Mouse (Mus musculus): ENCODE data around the gene Armh3. TPM values are rescaled to one million over a fixed set of nuclear protein-coding genes. Genes with fewer than 3 reads are reported as not detected.

Armh3 gene
- polyA plus RNA-seq, 1 experiment: 5.7 TPM

DNA sequence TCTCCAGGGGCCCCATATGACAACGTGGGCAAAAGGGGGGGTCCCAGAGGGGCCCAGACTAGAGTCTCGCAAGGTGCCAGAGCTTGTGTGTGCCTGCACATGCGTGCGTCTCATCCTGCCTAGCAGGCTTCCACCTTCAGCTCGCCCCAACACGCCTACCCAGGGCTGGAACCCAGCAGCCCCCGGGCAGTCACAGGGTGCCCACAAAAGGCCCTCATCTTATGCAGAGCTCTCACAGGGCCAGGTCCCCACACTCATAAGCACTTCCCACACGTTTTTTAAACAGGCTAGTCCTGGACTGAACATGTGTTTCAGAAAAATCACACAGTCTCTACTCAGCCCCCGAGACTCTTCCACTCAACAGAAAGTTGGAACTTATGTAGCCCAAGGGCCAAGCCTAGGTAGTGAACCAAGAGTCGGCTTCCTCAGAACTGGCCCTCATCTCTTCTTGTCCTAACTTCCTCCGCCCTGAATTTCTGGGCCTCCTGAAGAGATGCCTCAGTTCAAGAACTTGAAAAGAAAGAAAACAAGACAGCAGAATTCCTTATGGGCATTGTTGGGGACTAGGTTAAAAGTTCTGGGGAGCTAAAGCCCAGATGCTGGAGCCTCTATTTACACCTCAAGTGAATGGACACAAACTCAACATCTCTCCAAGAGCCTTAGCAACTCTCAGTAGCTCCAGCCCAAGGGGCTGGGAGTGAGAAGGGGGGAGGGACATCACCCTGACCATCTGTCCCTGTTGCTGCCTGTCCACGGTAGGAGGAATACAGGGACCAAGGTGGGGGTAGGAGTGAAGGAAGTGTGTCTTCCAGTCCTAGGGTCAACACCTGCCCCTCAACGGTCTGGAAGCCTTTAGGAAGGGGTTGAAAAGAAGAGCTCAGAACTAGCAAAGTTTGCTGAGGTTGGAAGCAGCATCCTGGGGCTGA lies 39.9 kb upstream of the Armh3 start:
- no peak overlapping the region; the same call in 1 of the 2 replicates for H3K27ac ChIP-seq (ENCODE audit: control insufficient read depth, insufficient read depth, low read depth, low read length)
- H3K36me3 ChIP-seq (ENCODE audit: control insufficient read depth, insufficient read depth, low read length): no peaks in the 10 kb centered on the region
- TF ChIP-seq CTCF (IDR thresholded peaks at IDR 0.05; ENCODE audit: control insufficient read depth, insufficient read depth, insufficient replicate concordance, low read depth, low read length): no peak
- no peak for TF ChIP-seq POLR2A (IDR thresholded peaks at IDR 0.05; ENCODE audit: control insufficient read depth, low read depth, low read length)
- H3K27me3 ChIP-seq (ENCODE audit: control insufficient read depth, insufficient read depth, low read length): no peaks in the 10 kb centered on the region
- H3K4me3 ChIP-seq (ENCODE audit: control insufficient read depth, low read depth, low read length): no peak overlapping the region; the same call in 1 of the 2 replicates
- H3K4me1 ChIP-seq (ENCODE audit: control insufficient read depth, insufficient read depth, low read length): peaks cover 14% of the 10 kb centered on the region

DNA sequence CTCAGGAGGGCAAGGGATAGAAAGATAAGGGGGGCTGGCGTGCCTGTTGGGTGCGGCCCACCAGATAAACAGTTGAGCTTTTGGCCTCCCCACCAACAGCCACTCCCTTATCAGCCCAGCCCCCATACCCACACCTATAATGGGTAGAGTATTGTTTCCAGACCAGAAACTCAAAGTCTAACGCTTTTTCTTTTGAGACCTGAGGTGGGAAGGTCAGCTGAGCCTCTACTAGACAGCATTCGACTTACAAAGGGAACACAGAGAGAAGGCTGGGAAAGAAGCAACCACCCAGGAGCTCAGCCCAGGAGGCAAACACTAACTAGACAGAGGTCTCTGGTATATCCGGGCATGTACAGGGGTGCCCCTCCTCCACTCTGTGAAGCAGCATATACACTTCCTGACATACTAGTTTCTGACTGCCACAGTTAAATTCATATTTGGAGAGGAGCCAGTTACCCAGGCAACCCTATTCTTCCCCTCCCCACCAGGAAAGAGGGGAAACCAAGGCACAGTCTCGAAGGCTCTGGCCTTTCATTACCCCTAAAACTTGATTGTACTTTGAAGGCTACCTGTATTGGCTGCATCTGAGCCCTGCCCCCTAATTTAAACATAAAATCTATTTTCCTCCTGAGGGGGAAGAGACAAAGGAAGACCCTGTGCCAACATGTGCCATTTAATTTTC lies 39.1 kb upstream of the Armh3 start:
- no peaks in the 10 kb centered on the region for H3K36me3 ChIP-seq (ENCODE audit: control insufficient read depth, insufficient read depth, low read length)
- no peaks in the 10 kb centered on the region for H3K27me3 ChIP-seq (ENCODE audit: control insufficient read depth, insufficient read depth, low read length)
- no peak overlapping the region for H3K27ac ChIP-seq (ENCODE audit: control insufficient read depth, insufficient read depth, low read depth, low read length)
- no peak overlapping the region for H3K4me3 ChIP-seq (ENCODE audit: control insufficient read depth, low read depth, low read length)
- peaks cover 12% of the 10 kb centered on the region for H3K4me1 ChIP-seq (ENCODE audit: control insufficient read depth, insufficient read depth, low read length)
- no peak for TF ChIP-seq CTCF (IDR thresholded peaks at IDR 0.05; ENCODE audit: control insufficient read depth, insufficient read depth, insufficient replicate concordance, low read depth, low read length)
- TF ChIP-seq POLR2A (IDR thresholded peaks at IDR 0.05; ENCODE audit: control insufficient read depth, low read depth, low read length): no peak

DNA sequence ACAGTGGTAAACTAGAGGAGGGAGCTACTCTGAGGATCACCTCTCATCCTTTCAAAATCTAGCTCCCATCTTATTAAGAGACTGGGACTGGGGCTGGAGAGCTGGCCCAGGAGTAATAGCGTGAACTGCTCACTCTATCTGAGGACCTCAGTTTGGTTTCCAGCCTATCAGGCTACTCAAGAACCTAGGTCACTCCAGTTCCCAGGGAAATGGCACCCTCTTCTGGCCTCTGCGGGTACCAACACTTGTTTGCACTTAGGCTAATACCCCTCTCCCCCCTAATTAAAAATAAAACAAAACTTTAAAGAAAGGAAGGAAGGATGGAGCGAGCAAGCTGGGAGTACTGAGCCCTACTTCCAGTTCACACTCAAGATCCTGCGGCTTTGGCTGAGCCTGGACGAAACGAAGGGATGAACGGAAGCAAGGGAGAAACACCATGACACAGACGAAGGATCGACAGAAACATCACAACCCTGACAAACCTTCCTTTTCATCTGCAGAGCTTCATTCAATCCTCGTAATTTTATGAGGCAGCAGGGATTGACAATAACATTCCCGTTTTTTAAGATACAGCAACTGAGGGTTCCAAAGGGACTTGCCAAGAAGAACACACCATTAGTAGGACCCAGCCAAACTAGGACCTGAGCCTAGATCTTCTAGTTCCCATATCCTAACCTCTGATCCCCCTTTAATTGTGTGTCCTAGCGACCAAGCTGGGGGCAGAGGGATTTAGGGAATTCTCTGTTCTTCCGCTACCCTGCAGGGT lies 38.4 kb upstream of the Armh3 start:
- Histone ChIP-seq H3K27ac (ENCODE audit: control insufficient read depth, insufficient read depth, low read depth, low read length) (no peak overlapping the region), H3K36me3 (ENCODE audit: control insufficient read depth, insufficient read depth, low read length) (no peaks in the 10 kb centered on the region), H3K4me1 (ENCODE audit: control insufficient read depth, insufficient read depth, low read length) (peaks cover 12% of the 10 kb centered on the region), H3K4me3 (ENCODE audit: control insufficient read depth, low read depth, low read length) (no peak overlapping the region), H3K27me3 (ENCODE audit: control insufficient read depth, insufficient read depth, low read length) (no peaks in the 10 kb centered on the region)
- TF ChIP-seq CTCF (IDR thresholded peaks at IDR 0.05; ENCODE audit: control insufficient read depth, insufficient read depth, insufficient replicate concordance, low read depth, low read length) (no peak), POLR2A (IDR thresholded peaks at IDR 0.05; ENCODE audit: control insufficient read depth, low read depth, low read length) (no peak)

DNA sequence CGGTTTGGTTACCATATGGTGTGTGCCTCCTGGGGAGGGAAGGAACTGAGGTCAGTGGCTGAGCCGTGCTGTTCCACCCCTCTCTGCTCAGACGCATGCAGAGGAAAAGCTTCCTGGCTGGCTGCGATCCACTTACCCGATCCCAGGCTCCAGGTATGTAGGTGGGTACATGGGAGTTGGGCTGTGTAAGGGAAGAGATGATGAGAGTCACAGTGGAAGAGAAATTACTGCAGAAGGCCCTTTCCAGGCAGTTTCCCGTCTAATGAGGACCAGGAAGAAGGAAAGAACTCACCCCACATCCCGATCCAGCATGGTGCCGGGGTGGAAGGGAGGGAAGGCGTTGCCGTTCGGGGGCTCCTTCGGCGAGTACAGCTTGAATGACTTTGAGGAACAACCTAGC lies 37.7 kb upstream of the Armh3 start:
- Histone ChIP-seq H3K4me3 (ENCODE audit: control insufficient read depth, low read depth, low read length) (no peak overlapping the region), H3K27me3 (ENCODE audit: control insufficient read depth, insufficient read depth, low read length) (no peaks in the 10 kb centered on the region), H3K4me1 (ENCODE audit: control insufficient read depth, insufficient read depth, low read length) (peaks cover 12% of the 10 kb centered on the region), H3K27ac (ENCODE audit: control insufficient read depth, insufficient read depth, low read depth, low read length) (no peak overlapping the region), H3K36me3 (ENCODE audit: control insufficient read depth, insufficient read depth, low read length) (no peaks in the 10 kb centered on the region)
- TF ChIP-seq POLR2A (IDR thresholded peaks at IDR 0.05; ENCODE audit: control insufficient read depth, low read depth, low read length) (no peak), CTCF (IDR thresholded peaks at IDR 0.05; ENCODE audit: control insufficient read depth, insufficient read depth, insufficient replicate concordance, low read depth, low read length) (no peak)

DNA sequence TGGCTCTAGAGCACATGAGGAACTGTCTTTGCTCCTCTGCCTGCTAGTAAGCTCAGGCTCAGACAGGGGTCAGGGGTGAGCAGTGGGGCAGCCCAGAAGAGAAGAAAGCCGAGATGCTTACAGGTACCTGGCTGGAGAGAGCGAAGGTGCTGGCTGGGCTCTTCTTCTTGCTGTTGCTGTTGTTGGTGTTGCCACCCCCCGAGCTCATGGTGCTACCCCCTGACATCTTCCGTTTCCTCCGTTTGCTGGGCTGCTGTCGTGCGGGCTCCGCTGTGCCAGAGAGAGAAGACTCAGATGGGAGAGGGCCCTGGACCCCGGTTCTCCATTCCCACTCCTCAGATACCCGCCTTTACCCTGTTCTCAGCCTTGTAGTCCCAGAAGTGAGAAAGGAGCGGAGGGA lies 35.6 kb upstream of the Armh3 start:
- H3K4me3 ChIP-seq (ENCODE audit: control insufficient read depth, low read depth, low read length): no peak overlapping the region
- H3K27ac ChIP-seq (ENCODE audit: control insufficient read depth, insufficient read depth, low read depth, low read length): no peak overlapping the region
- H3K36me3 ChIP-seq (ENCODE audit: control insufficient read depth, insufficient read depth, low read length): no peaks in the 10 kb centered on the region
- H3K4me1 ChIP-seq (ENCODE audit: control insufficient read depth, insufficient read depth, low read length): peaks cover 5% of the 10 kb centered on the region; the same call in 1 of the 2 replicates
- TF ChIP-seq POLR2A (IDR thresholded peaks at IDR 0.05; ENCODE audit: control insufficient read depth, low read depth, low read length): no peak
- TF ChIP-seq CTCF (IDR thresholded peaks at IDR 0.05; ENCODE audit: control insufficient read depth, insufficient read depth, insufficient replicate concordance, low read depth, low read length): no peak
- no peaks in the 10 kb centered on the region for H3K27me3 ChIP-seq (ENCODE audit: control insufficient read depth, insufficient read depth, low read length)

DNA sequence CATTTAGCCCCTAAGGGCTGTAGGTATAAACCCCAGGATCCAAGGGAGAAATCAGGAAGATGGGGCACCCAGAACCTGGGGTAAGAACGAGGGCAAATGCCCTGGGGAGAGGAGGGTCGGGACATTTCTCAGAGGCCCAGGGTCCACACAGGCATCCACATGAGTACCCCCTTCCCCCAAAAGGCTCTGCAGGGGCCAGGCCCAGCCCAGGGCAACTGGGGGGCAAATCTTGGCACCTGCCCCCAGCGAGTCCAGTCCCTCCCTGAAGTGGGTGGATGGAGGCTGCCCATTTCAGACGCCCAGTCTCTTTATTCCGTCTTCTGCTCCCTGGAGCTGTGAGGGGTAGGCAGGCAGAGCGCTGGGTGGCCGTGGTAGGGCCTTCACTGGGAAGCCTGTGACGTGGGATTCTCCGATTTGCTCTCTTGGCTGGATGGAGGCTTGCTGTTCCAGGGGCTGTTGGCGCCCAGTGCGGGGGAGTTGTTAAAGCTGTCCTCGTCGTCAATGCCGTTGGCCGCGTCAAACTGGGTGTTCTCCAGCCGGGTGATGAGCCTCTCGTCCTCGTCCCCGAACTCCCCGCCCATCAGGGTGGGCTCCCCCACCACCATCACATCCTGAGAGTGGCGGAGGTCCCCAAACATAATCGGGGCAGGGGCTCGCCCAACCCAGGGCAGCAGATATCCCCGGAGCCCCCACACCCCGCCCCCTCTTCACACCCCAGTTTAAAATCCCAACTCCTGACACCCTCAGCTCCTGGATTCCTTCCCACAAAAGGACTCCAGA lies 34.6 kb upstream of the Armh3 start:
- no peak overlapping the region for H3K4me3 ChIP-seq (ENCODE audit: control insufficient read depth, low read depth, low read length)

More for the DNA sequence above, 34.6 kb upstream of the Armh3 start:
- TF ChIP-seq POLR2A (IDR thresholded peaks at IDR 0.05; ENCODE audit: control insufficient read depth, low read depth, low read length) (no peak), CTCF (IDR thresholded peaks at IDR 0.05; ENCODE audit: control insufficient read depth, insufficient read depth, insufficient replicate concordance, low read depth, low read length) (no peak)
- Histone ChIP-seq H3K4me1 (ENCODE audit: control insufficient read depth, insufficient read depth, low read length) (no peaks in the 10 kb centered on the region), H3K36me3 (ENCODE audit: control insufficient read depth, insufficient read depth, low read length) (no peaks in the 10 kb centered on the region), H3K27ac (ENCODE audit: control insufficient read depth, insufficient read depth, low read depth, low read length) (no peak overlapping the region), H3K27me3 (ENCODE audit: control insufficient read depth, insufficient read depth, low read length) (no peaks in the 10 kb centered on the region)

Measured in testis, adult 2 months (tissue).